Mouse (Mus musculus) WW6 (cell line): ENCODE measurements around the gene Ecd.

Experiments used
- DNase-seq: peaks from one replicate; pipeline ENCODE4 v3.0.0-alpha.2; 2013; ENCODE audit warnings: low read depth, low spot score

The Ecd gene

DNA sequence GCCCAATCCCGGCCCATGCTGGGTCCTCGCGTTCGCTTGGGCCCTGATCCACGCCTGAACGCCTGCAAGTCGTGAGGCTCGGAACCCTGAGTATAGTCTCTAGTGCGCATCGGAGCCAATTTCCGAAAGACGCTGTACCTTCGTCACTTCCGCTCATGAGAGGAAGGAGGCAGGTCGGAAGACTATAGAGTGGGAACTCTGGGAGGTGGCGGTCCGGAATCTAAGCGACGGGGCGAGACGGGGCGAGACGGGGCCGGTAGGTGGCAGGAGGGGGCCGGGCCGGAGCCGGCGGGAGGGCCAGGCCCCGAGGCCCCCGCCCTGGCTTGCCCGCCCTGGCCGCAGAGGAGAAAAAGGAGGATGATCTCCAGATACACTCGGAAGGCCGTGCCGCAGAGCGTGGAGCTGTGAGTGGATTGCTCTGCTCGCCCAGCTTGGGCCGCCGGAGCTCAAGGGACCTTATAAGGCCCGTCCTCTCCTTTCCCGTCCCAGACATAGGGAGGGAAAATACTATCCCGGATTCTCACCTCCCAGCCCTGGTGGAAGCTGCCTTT, at the start of gene Ecd, which contains the start of gene Fam149b:
TSS of gene Ecd (minus strand) at position 131 of the 551 bp plus-strand sequence.
TSS of gene Fam149b (plus strand) at position 172 of the 551 bp plus-strand sequence.
- DNase-seq: peak; percentile 87

DNA sequence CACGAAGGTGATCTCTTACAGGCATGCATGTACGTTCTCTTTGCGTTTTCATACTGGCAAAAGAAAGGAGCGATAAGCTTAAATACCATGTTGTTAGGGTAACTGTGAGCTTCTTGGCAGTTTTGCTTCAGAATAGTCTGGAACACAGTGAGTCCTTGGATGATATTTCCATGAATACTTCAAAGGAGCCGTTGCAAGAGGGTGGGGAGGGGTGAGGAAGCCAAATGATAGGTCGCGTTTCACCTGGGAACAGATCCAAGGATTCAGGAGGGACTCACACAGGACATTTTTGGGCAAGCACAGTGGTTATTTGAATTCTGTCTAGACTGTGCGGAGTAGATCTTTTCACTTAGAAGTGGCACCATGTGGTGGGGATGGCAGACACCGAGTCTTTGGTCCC, 49.3 kb upstream of the Ecd start:
- DNase-seq: no peak

- peak; percentile 89 for DNase-seq
Observed at GRCm38 (mm10) chr14:20393205-20393913, 45.4 kb upstream of the Ecd start, which contains the start of gene Mrps16. Gene Mrps16, minus strand, starts transcription at chr14:20393634.

- no peak for DNase-seq
Observed at GRCm38 (mm10) chr14:20392326-20392725, 44.4 kb upstream of the Ecd start.

GRCm38 (mm10) chr14:20389446-20390079, 41.6 kb upstream of the Ecd start:
- DNase-seq: no peak

DNA sequence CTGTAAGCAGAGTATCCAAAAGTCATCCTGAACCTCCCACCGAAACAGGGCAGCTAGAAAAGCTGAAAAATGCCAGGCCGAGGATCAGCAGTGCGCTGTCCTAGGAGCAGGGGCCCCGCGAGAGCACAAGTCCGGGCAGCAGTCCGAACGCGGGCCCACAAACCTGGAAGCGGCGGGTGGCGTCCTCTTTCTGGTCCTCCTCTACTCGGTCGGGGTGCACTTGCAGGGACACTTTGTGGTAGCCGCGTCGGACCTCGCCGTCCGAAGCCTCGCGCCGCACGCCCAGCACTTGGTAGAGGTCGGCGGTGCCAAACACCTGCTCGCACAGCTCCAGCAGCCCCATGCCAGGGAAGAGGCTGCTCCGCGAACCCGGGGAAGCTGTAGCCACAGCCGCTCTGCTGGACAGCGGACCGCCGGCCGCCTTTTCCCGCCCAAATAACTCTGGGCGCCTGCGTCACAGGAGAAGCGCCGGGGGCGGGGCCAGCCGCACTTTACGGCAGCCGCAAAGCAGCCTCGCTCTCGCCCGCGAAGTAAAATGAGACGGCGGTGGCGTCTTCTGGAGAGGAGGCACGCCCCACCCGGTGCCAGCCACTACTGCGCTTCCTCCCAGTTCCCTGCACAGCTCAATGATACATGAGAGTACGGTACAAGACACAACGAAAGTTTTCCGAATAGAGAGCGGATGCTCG, 40.7 kb upstream of the Ecd start, which contains the start of gene Dnajc9:
TSS of gene Dnajc9 (minus strand) at position 470 of the 689 bp plus-strand sequence.
- peak; percentile 78 for DNase-seq

DNA sequence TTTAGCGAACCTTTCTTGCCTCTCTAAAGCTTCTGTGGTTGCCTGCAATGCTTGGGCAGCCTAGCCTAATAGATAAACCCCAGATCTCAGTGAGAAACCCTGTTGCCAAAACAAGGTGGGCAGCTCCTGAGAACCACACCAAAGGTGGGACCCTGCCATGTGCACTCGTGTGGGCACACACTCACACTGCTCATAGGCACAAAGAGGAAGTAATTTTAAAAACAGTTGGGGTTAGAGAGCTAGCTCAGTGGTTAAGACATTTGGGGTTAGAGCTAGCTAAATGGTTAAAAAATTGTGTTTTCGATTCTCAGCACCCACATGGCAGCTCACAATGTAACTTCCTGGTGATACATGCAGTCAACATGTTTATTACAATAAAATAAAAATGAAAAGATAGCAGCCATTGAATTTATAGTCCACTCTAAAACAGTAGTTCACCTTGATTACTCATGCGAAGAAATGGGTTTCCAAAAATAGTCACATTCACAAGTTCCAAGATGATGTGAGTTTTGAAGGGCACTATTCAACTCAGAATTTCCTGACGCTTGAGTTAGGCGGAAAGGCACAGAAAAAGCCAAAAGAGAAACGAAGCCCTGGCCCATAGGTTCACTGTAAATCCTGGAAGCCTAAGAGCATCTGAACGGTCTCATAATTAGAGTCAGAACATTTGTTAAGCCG, 32.0 kb upstream of the Ecd start:
- no peak for DNase-seq

DNA sequence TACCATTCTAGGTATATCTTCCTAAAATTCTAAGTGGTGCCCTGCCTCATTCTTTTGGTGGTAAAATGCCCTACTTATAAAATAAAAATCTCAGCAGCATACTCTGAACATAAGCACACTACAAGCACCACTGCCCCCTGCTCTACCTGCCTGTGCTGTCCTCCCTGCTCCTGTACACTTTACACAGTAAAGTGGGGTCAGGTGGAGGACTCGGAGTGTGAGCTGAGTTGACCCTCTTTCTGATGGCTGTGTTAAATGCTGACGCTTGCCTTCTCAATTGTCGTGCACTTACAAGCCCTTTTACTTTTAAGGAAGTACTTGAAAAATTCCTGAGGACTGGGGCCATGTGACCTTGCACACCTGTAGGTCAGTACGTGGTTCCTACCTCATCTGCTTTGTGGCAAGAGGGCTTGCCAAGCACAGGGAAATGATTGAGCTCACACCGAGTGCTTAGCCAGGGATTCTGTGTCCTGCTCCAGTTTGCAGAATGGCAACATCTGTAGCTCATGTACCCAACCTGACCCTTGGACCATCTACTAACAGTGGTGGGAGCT, 31.2 kb upstream of the Ecd start:
- DNase-seq: no peak

GRCm38 (mm10) chr14:20378313-20379061, 30.6 kb upstream of the Ecd start:
- DNase-seq: peak; percentile 61

DNA sequence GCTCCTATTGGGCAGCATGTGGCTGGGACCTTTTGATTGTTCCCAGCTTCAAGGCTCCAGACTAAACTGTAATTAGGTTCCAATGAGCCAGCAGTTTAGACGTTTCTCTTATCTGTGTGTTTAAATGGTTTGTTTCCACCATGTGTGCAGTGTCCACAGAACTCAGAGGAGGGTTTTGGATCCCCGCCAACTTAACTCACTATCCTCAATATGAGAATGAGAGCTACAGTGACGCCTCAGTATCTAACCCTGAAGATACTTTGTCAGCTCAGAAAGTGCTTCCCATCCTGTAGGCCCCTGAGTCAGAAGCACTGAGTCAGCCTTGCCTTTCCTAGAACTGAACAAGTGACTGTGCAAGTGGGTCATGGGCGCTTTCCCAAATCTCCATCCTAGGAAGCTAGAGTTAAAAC, 29.2 kb upstream of the Ecd start:
- DNase-seq: no peak

DNA sequence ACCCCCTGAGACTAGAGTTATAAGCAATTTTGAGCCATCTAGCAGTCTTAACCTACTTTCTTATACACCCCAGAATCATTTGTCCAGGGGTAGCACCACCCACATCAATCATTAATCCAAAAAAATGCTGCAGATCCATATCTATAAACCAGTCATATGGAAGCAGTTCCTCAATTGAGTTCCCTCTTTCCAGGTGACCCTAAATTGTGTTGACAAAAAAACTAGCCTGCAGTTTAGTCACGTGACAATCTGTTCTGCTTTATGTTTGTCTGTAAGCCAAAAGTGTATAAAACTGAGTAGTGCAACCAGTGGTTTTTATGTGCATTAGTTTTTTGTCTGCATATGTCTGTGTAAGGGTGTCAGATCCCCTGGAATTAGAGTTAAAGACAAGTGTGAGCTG, 23.9 kb upstream of the Ecd start:
- DNase-seq: no peak

DNA sequence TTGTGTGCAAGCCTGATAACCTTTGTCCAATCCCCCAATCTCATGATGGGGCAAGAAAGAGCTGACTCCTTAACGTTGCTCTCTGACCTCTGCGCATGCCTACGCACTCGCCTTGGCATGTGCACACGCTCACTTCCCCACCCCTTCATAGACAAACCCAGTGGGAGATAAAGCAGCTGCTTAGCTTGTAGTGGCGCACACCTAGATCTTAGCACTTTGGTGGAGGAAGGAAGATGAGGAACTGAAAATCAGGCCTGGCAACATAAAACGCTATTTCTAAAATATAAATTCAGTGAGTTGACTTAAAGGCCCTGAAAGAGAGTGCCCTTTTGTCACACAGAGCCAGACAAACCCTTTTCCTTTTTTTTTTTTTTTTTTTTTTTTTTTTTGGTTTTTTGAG, 22.9 kb upstream of the Ecd start:
- no peak for DNase-seq

- no peak for DNase-seq
Observed at GRCm38 (mm10) chr14:20368271-20368670, 20.4 kb upstream of the Ecd start.

DNA sequence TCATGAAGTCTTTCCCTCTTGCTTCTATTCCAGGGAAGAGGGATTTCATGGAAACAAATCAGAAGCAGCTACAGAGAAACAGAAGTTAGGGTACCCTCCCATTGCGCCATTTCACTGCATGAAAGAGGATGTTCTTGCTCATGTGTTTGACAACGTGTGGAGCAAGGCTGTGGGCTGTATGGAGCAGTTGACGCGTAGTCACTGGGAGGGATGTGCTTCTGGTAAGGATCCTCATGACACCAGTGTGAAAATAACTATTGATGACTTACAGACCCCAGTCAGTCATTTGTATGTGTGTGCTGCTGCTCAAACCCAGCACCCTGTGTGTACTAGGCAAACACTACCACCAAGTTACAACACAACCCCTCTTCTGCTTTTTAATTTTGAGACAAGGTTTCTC, 15.3 kb upstream of the Ecd start:
- DNase-seq: no peak

DNA sequence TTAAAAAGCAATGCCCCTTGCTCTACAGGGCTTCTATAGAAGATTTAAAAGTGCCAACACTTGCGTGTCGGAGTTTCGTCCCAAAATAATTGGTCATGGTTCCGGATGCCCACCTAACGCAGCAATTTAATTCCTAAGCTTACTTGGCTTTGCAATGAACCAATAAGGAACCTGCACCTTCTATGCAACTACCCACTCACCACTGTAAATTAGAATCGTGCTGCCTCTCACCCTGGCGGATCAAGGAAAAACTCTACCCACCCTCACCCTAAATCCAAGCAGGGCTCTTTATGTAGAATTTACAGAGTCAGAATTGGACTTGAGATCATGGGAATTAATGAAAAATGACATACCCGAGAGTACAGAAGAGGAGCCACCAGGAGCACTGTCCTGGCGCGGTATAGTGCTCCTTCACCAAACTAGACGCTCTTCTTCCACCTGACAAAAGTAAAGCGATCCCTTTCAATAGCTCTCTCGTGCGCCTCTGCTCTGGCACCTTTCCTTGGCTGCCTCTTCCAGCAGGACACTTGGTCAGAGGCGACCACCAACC, 405 bp downstream of the Ecd start:
- DNase-seq: no peak

- DNase-seq: no peak
Observed at GRCm38 (mm10) chr14:20345885-20346284, 2.0 kb downstream of the Ecd start.

- no peak for DNase-seq
Observed at GRCm38 (mm10) chr14:20340866-20341265, 7.1 kb downstream of the Ecd start.

- no peak for DNase-seq
Observed at GRCm38 (mm10) chr14:20340149-20340548, 7.8 kb downstream of the Ecd start.

- no peak for DNase-seq
Observed at GRCm38 (mm10) chr14:20339415-20339814, 8.5 kb downstream of the Ecd start.

DNA sequence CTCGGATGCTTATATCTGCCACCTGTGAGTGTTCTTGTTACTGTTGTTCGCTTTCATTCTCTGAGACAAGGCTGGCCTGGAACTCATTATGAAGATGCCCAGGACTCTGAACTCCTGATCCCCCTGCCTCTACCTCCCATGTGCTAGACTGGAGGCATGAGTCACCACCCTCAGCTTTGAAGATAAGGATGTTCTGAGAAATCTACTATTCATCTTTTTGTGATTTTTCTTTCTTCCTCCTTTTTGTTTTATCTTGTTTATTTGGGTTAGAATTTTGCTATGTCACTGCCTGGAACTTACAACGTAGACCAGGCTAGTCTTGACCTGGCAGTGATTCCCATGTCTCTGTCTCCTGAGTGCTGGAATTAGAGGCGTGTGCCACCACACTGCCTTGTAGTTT, 16.6 kb downstream of the Ecd start:
- DNase-seq: no peak
